21 mouse cellular contexts compared by ENCODE assay signal in genomic region chr13:56739556-56739955, GRCm38 (mm10). TPM values are rescaled to one million over a fixed set of nuclear protein-coding genes. Genes with fewer than 3 reads are reported as not detected.
"Had no signal": no experiment of that assay in that cellular context is flagged by ENCODE, and none has a peak within 500 bp of the region (broad histone marks: within the 10 kb centered on the region; RNA-seq: fewer than 3 reads in every experiment).

No protein-coding gene starts in this region.

- H3K4me1 ChIP-seq: midbrain, embryonic 13.5 days; neural tube, embryonic 12.5 days; stomach, embryonic 15.5 days had no signal

- H3K9me3 ChIP-seq: lung, embryonic 15.5 days; megakaryocyte, embryonic 14.5 days; midbrain, embryonic 13.5 days; midbrain, embryonic 15.5 days; neural tube, embryonic 12.5 days; stomach, embryonic 15.5 days had no signal

- H3K27ac ChIP-seq: lung, embryonic 15.5 days; macrophage; midbrain, embryonic 13.5 days; midbrain, embryonic 15.5 days; neural tube, embryonic 12.5 days; stomach, embryonic 15.5 days; stomach, postnatal 0 days had no signal

- H3K9ac ChIP-seq: lung, embryonic 15.5 days; midbrain, embryonic 13.5 days; midbrain, embryonic 15.5 days; neural tube, embryonic 12.5 days; stomach, embryonic 15.5 days had no signal

- H3K4me2 ChIP-seq: lung, embryonic 15.5 days; midbrain, embryonic 11.5 days; midbrain, embryonic 13.5 days; midbrain, embryonic 15.5 days; neural tube, embryonic 12.5 days; stomach, embryonic 15.5 days had no signal

- DNase-seq: lung, adult 2 months; lung, postnatal 14 days; lung, postnatal 36 days; right cerebral cortex, postnatal 14 days; thymus, adult 2 months; thymus, postnatal 25 days; thymus, postnatal 4 days had no signal

- ATAC-seq: lung, postnatal 0 days; midbrain, embryonic 13.5 days; midbrain, embryonic 15.5 days had no signal

- H3K27me3 ChIP-seq: lung, embryonic 15.5 days; megakaryocyte, embryonic 14.5 days; midbrain, embryonic 13.5 days; midbrain, embryonic 15.5 days; neural tube, embryonic 12.5 days; stomach, embryonic 15.5 days had no signal

- H3K4me3 ChIP-seq: lung, embryonic 15.5 days; megakaryocyte, embryonic 14.5 days; midbrain, embryonic 13.5 days; midbrain, embryonic 15.5 days; neural tube, embryonic 12.5 days; stomach, embryonic 15.5 days had no signal

RNA-seq across cellular contexts. Expression of gene Gm45623, which starts 14.1 kb away (rescaled TPM):
- total RNA-seq: megakaryocyte progenitor cell, adult 5-6 weeks; monocyte, adult 5-6 weeks; neutrophil, adult 5-6 weeks had no signal
- polyA plus RNA-seq: macrophage; midbrain, embryonic 11.5 days; thymus, adult 2 months; urinary bladder, adult 2 months had no signal
